Mouse (Mus musculus) erythroid progenitor cell, adult 5-6 weeks (primary cell): ENCODE results near the gene Cfap126. TPM values are rescaled to one million over a fixed set of nuclear protein-coding genes. Genes with fewer than 3 reads are reported as not detected.
"Not testable (repeated sequence)": the region's sequence is repeated elsewhere in the genome, so short reads cannot be mapped to it uniquely, and the experiment has no call there.

Experiments
- ATAC-seq: replicated peaks from 2 replicates; pipeline ENCODE4 v1.8.0; 2016; ENCODE audit warnings: moderate number of reproducible peaks, mild to moderate bottlenecking, moderate TSS enrichment, inconsistent platforms; ENCODE audit not compliant: poor library complexity, low FRiP score, severe bottlenecking
- total RNA-seq, 2 experiments: library from RNA; stranded (forward) in 1 of 2; stranded (reverse) in 1 of 2; fragments of 150-400 nt in 1 of 2; fragments of 186-747, 209-891 nt in 1 of 2; gene quantifications; 2 replicates each; pipeline versions ENCODE4 v1.2.3 to v1.2.4; 2015 to 2017; ENCODE audit warnings: low replicate concordance in 2 of 2

Gene Cfap126
- total RNA-seq (2015; ENCODE audit: low replicate concordance) (19.8 TPM in 1 of 2 replicates, not detected in the other), total RNA-seq (2017; ENCODE audit: low replicate concordance) (not detected in 2 replicates)

GRCm38 (mm10) chr1:171113873-171114299, at the start of gene Cfap126:
Gene Cfap126 (plus strand): TSS chr1:171113918.
- ATAC-seq: peak; percentile 75

- peak; percentile 37 for ATAC-seq
These were observed 49.1 kb upstream of the Cfap126 start, which contains the start of gene Fcgr3 for GRCm38 (mm10) chr1:171064491-171065242. Gene Fcgr3 (minus strand): TSS chr1:171064935.

DNA sequence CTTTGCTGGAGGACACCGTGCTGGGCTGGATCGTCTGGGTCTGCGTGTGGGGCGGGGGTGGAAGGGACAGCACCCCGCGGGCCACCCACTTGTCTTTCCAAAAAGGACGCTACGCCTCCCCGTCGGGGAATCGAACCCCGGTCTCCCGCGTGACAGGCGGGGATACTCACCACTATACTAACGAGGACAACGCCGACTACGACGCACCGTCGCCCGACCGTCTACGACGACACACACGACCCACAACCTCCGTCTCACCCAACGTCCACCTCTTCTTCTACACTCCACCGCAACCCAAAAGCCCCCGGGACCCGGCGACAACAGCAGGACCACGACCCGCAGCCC, 48.5 kb upstream of the Cfap126 start:
- peak; percentile 9; the same call in 1 of the 2 replicates for ATAC-seq

DNA sequence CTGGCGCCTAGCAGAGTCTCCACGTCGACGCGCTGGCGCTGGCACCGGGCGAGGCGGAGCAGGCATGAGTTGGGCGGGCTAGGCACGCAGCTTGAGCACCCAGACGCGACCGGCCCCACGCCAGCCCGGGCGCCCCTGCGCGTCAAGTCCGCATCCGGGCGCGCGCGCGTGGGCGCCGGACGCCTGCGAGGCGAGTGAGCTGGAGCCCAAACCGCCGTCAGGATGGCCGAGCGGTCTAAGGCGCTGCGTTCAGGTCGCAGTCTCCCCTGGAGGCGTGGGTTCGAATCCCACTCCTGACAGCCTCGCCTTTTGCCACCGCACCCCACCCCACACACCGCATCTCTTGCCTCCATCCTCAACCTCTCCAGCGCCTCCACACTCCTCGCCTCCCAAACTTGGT, 48.0 kb upstream of the Cfap126 start:
- not testable (repeated sequence) for ATAC-seq

DNA sequence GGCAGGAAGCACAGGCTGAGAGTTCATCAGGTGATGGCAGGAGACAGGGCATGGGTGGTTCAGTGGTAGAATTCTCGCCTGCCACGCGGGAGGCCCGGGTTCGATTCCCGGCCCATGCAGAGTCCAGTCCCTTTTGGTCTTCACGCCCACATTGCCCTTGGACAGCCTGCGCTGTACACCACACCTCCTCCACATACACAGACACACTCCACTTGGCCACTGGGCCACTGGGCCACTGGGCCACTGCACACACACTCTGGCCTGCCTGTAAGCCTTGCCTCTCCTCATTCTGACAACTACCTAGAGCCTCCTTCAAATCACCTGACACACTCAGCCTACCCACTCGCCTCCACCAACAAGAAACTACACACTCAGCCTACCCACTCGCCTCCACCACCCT, 47.1 kb upstream of the Cfap126 start:
- peak; percentile 12 for ATAC-seq

DNA sequence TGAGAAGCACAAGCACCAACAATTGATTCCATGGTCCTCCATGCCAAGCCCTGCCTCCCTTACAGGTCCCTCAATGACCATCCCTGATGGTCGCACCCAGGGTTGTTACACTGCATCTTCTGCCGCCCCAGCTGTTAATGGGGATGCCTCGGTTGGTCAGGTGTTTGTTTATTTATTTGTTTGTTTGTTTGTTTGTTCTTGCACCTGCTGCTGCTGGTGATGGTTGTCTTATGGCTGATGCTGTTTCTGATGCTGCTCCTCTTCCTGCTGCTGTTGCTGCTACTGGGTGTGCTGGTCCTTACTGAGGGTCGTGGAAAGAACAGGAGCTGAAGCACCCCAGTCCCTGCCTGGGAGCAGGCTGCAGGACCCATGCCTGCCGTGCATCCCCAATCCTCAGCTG, 45.8 kb upstream of the Cfap126 start:
- not testable (repeated sequence) for ATAC-seq

DNA sequence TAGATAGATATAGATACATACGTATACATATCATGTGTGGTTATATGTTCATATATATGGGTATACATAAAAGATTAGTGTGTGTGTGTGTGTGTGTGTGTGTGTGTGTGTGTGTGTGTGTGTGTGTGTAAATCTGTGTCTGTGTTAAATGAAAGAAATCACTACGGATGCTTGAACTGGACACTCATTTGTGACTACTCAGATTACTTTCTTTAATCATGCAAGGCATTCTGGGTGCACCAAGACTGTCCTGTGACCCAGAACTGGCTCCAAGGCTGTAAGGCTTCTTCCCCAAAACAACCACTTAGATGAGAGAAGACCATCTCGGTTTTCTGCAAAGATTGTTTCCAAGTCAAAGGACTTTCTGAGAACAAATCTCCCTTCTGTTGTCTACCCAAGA, 44.2 kb upstream of the Cfap126 start:
- ATAC-seq: not testable (repeated sequence)

DNA sequence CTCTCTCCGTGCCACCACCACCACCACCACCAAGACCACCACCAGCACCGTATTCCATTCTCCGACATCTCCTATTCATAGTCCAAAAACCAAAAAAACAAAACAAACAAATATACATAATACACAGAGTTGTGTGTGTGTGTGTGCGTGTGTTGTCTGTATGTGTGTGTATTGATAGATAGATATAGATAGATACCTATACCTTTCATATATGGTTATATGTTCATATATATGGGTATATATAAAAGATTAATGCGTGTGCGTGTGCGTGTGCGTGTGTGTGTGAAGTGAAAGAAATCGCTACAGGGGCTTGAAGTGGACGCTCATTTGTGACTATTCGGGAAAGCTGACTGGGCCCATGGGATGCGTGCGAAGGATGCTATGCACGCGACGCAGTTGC, 42.8 kb upstream of the Cfap126 start:
- ATAC-seq: not testable (repeated sequence)

- peak; percentile 49 for ATAC-seq
These were observed 42.0 kb upstream of the Cfap126 start for GRCm38 (mm10) chr1:171071726-171072125.

GRCm38 (mm10) chr1:171072217-171072616, 41.5 kb upstream of the Cfap126 start:
- ATAC-seq: peak; percentile 22

DNA sequence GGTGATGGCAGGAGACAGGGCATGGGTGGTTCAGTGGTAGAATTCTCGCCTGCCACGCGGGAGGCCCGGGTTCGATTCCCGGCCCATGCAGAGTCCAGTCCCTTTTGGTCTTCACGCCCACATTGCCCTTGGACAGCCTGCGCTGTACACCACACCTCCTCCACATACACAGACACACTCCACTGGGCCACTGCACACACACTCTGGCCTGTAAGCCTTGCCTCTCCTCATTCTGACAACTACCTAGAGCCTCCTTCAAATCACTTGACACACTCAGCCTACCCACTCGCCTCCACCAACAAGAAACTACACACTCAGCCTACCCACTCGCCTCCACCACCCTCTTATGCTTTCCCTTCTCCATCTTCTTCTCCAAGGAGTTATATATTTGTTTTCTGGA, 39.4 kb upstream of the Cfap126 start:
- not testable (repeated sequence) for ATAC-seq

DNA sequence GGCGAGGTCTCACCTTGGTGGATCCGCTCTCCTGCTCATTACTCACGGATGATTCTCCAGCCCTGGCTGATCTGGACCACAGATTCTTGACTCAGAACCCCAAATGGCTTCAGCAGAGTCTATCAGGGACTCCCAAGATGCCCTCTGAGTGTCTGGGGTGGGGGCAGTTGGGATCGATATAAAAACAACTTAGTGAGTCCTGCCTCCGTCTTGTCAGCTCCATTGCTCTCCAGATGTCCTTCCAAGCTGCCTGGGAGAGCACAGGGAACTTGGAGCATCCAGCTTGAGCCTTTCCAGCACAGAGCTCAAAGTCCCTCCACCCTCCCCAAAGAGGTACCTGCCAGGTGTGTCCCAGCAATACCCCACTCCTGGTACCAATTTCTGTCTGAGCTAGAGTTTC, 37.5 kb upstream of the Cfap126 start:
- ATAC-seq: not testable (repeated sequence)

DNA sequence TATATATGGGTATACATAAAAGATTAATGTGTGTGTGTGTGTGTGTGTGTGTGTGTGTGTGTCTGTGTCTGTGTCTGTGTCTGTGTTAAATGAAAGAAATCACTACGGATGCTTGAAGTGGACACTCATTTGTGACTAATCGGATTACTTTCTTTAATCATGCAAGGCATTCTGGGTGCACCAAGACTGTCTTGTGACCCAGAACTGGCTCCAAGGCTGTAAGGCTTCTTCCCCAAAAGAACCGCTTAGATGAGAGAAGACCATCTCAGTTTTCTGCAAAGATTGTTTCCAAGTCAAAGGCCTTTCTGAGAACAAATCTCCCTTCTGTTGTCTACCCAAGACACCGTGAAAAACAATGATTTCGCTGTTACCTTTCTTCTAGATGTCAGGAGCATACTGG, 36.5 kb upstream of the Cfap126 start:
- not testable (repeated sequence) for ATAC-seq

DNA sequence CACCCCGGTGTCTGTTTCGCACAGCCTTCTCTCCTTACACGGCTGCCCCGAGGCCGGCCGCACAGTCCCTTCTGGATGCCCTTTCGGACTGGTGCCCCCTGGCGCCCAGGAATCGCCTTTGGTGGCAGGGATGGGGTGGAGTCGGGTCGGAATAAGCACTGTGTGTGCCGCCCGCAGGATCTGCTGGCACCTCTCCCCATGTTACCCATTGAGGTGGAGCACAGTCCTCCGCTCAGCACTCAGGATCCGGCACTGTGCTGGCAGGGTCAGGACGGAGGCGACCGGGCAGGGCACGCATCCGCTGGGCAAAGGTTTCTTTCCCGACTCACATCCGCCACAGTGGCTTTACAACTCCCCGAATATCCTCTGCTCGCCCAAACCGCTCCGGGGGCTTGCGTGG, 35.8 kb upstream of the Cfap126 start:
- not testable (repeated sequence) for ATAC-seq

DNA sequence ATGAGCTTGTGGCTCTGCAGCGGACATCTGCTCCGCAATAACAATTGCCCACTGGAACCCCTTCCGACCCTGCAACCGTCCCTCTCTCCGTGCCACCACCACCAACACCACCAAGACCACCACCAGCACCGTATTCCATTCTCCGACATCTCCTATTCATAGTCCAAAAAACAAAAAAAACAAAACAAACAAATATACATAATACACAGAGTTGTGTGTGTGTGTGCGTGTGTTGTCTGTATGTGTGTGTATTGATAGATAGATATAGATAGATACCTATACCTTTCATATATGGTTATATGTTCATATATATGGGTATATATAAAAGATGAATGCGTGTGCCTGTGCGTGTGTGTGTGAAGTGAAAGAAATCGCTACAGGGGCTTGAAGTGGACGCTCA, 35.3 kb upstream of the Cfap126 start:
- ATAC-seq: not testable (repeated sequence)

DNA sequence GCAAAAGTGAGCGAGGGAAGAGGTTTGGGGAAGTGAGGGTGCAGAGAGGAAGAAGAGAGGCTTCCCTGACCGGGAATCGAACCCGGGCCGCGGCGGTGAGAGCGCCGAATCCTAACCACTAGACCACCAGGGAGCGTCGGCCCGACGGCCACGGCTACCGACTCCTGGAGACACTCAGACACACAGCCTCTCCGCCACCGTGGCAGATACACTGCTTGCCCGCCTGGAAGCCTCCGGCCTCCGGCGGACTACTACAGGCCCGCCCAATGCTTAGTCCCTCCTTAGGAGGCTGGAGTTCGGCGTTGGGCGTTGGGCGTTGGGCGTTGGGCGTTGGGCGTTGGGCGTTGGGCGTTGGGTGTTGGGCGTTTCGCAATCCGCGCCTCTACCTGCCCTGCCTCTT, 34.4 kb upstream of the Cfap126 start:
- peak; percentile 44 for ATAC-seq

DNA sequence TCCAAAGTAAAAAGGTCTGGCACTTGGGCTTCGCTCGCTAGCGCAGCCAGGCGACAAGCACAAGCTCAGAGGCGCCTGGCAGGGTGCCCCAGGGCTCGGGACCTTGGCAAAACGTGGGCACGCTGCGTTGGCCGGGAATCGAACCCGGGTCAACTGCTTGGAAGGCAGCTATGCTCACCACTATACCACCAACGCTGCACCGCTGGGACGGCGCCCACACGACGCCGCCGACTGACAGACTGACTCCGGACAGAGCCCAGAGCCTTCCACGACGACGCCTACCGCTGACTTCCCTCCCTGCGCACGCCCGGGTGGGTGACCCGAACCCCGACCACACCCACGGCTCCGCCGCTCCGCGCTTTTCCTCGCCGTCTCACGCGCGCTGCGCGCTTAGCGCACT, 33.9 kb upstream of the Cfap126 start:
- ATAC-seq: 0 out of 2 replicates have a peak, but pooled peaks have one; percentile 7

DNA sequence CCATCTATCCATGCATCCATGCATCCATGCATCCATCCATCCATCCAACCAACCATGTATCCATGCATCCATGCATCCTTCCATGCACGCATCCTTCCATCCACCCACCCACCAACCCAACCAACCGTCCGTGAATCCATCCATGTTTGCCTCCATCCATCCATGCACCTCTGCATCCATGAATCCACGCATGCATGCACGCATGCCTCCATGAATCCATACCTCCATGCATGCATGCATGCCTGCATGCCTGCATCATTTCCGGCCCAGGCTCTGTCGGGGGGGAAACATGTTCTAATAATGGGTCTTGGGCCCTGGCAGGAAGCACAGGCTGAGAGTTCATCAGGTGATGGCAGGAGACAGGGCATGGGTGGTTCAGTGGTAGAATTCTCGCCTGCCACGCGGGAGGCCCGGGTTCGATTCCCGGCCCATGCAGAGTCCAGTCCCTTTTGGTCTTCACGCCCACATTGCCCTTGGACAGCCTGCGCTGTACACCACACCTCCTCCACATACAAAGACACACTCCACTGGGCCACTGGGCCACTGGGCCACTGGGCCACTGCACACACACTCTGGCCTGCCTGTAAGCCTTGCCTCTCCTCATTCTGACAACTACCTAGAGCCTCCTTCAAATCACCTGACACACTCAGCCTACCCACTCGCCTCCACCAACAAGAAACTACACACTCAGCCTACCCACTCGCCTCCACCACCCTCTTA, 32.0 kb upstream of the Cfap126 start:
- peak; percentile 6 for ATAC-seq

GRCm38 (mm10) chr1:171085718-171086117, 28.0 kb upstream of the Cfap126 start:
- ATAC-seq: no peak

- ATAC-seq: not testable (repeated sequence)
These were observed 25.4 kb upstream of the Cfap126 start for GRCm38 (mm10) chr1:171088237-171088869.
